Mouse (Mus musculus) small intestine, adult 2 months (tissue): ENCODE measurements around the gene Acbd4. TPM values are rescaled to one million over a fixed set of nuclear protein-coding genes. Genes with fewer than 3 reads are reported as not detected.
A peak's percentile ranks its signal among the peaks of the same experiment; 100 is the strongest.

Experiments used
- H3K27ac ChIP-seq: fragments of 200-500 bp; 2 replicates; pipeline ENCODE4 v1.5.1; 2012; ENCODE audit warnings: low read depth, low read length, control low read depth, inconsistent platforms; ENCODE audit not compliant: insufficient read depth
- H3K27me3 ChIP-seq: fragments of 200-500 bp; 2 replicates; pipeline ENCODE4 v1.6.1; 2012; ENCODE audit warnings: mild to moderate bottlenecking, moderate library complexity, low read length, inconsistent platforms; ENCODE audit not compliant: control insufficient read depth, insufficient read depth
- H3K36me3 ChIP-seq: fragments of 200-500 bp; 2 replicates; pipeline ENCODE4 v1.6.1; 2012; ENCODE audit warnings: mild to moderate bottlenecking, low read length, control low read depth, inconsistent platforms; ENCODE audit not compliant: control insufficient read depth, insufficient read depth
- H3K4me1 ChIP-seq: fragments of 200-500 bp; 2 replicates; pipeline ENCODE4 v1.6.1; 2012; ENCODE audit warnings: low read length, inconsistent platforms, mixed read lengths; ENCODE audit not compliant: control insufficient read depth, insufficient read depth, insufficient read length
- H3K4me3 ChIP-seq: fragments of 200-500 bp; 2 replicates; pipeline ENCODE4 v1.5.1; 2012; ENCODE audit warnings: low read depth, mild to moderate bottlenecking, control low read depth, inconsistent platforms, low read length, moderate library complexity
- CTCF ChIP-seq: fragments of 200-500 bp; IDR thresholded peaks from 2 replicates; pipeline ENCODE4 v1.5.1; 2012; ENCODE audit warnings: low read depth, mild to moderate bottlenecking, control low read depth, inconsistent platforms, low read length, moderate library complexity, mixed read lengths; ENCODE audit not compliant: insufficient replicate concordance, insufficient read length; ENCODE audit errors: extremely low read depth
- POLR2A ChIP-seq: fragments of 200-500 bp; IDR thresholded peaks from 2 replicates; pipeline ENCODE4 v1.6.1; 2012; ENCODE audit warnings: low read depth, mild to moderate bottlenecking, control low read depth, inconsistent platforms, low read length, moderate library complexity
- WGBS: fragments of 180-500 bp; shearing (Covaris S2); methylation state at CpG from one replicate; pipeline ENCODE4 v1.1.7; 2018; 5-methylcytosine and 5-hydroxymethylcytosine counted together
- polyA plus RNA-seq: library from polyadenylated mRNA; depleted of rRNA; stranded (reverse); fragments of >200 nt; gene quantifications from 2 replicates; pipeline ENCODE4 v1.2.3, GENCODE M21; 2012; rRNA removed

The Acbd4 gene
- polyA plus RNA-seq, 1 experiment = 234 TPM

DNA sequence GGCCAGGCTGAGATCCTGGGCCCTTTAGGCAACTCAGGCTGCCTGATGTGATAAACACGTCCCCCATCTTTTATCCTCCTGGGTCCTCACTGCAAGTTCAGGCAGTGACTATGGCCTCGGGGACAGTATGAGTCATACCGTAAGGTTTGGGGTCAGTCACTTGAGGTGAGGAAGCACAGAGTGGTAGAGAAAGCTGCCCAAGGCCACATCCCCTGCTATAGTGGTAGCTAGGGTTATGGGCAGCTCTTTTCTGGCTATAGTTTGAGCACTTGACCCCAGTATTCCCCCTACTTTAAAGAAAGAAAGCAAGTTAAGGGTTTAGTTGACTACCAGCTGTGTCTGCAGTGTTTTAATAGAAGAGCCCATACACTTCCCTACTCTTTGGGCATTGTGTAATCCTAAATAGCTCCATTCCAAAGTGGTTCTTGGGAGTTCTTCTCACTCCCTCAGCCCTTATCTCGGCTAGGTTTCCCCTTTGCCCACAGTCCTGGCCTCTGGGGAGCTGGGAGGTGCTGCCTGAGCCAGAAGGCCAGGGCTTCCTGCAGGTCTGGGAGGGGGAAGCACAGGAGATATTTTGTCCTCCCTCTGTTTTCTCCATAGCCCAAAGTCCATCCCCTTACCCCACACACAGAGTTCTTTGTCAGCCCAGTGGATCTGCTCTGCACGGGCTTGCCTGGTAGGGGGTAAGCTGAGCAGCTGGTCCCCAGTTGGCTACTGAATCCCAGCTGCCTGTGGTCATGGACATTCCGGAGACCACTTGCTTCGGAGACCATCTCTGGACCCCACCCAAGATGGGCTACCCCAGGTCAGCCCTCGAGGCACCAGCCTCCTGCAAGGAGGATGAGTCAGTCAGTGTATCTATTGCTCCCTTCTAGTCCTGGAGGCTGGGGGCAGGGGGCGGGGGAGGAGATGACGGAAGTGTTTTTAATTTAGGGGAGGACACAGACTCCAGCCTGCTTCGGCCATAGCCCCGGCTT is 43.1 kb downstream of the Acbd4 start:
- Histone ChIP-seq H3K27me3 (no peaks in the 10 kb centered on the region), H3K27ac (0 out of 2 replicates have a peak overlapping the region, but pooled peaks have one; percentile 9), H3K4me3 (no peak overlapping the region), H3K36me3 (no peaks in the 10 kb centered on the region), H3K4me1 (peaks cover 37% of the 10 kb centered on the region)
- WGBS = 40% methylated on average over 12 of the region's 12 CpGs
- no peak for TF ChIP-seq POLR2A
- TF ChIP-seq CTCF = no peak

DNA sequence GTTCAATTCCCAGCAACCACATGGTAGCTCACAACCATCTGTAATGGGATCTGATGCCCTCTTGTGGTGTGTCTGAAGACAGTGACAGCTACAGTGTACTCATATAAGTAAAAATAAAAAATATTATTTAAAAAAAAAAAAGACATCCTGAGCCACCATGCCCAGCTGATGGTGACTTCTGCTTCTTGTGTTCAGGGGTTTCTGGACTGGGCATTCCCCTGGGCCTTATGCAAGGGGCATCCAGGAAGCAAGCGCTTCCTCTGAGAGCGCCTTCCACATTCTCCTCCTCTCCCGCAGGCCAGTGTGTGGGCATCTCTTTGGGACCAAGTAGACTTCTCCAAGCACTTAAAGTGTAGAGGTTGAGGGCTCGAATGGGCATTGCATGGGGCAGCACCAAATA is 44.9 kb downstream of the Acbd4 start:
- Histone ChIP-seq H3K4me3 (no peak overlapping the region), H3K36me3 (no peaks in the 10 kb centered on the region), H3K27ac (no peak overlapping the region), H3K4me1 (peaks cover 25% of the 10 kb centered on the region), H3K27me3 (no peaks in the 10 kb centered on the region)
- WGBS = 85% methylated on average over 4 of the region's 4 CpGs
- TF ChIP-seq CTCF = no peak
- TF ChIP-seq POLR2A = no peak

DNA sequence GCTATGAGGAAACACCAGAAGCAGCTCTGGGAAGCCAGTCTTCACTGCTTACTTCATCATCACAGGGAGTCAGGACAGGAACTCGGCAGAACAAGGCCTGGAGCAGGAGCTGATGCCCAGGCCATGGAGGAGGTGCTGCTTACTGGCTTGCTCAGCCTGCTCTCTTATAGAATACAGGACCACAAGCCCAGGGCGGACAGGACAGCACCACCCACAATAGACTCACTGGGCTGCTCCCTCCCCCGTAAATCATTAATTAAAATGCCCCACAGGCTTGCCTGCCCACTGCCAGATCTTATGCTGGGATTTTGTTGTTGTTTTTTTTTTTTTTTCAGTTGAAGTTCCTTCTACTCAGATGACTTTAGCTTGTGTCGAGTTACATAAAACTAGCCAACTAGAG is 46.3 kb downstream of the Acbd4 start:
- Histone ChIP-seq H3K36me3 (no peaks in the 10 kb centered on the region), H3K27ac (no peak overlapping the region), H3K4me1 (peaks cover 13% of the 10 kb centered on the region), H3K27me3 (no peaks in the 10 kb centered on the region), H3K4me3 (no peak overlapping the region)
- TF ChIP-seq CTCF = no peak
- 41% methylated on average over 4 of the region's 4 CpGs for WGBS

DNA sequence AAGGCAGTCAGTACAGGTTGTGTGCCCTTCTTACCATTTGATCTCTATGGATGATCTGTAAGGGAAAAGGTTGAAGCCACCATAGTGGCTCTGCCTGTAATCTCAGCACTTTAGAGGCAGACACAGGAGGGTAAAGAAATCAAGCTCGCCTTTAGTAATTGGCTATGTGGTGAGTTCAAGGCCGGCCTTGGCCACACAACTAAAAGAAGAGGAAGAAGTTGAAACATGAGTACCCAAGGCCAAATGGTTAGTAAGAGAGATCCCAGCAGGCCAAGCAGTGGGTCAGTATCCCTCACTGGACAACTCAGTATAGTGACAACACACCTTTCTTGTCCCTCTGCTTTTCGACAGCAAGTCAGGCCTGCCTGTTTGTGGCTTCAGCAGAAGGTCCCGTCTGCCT is 48.3 kb downstream of the Acbd4 start:
- Histone ChIP-seq H3K4me3 (no peak overlapping the region), H3K4me1 (peaks cover 7% of the 10 kb centered on the region), H3K27me3 (no peaks in the 10 kb centered on the region), H3K36me3 (no peaks in the 10 kb centered on the region), H3K27ac (no peak overlapping the region)
- WGBS = 97% methylated on average over 4 of the region's 4 CpGs
- no peak for TF ChIP-seq CTCF
- no peak for TF ChIP-seq POLR2A

DNA sequence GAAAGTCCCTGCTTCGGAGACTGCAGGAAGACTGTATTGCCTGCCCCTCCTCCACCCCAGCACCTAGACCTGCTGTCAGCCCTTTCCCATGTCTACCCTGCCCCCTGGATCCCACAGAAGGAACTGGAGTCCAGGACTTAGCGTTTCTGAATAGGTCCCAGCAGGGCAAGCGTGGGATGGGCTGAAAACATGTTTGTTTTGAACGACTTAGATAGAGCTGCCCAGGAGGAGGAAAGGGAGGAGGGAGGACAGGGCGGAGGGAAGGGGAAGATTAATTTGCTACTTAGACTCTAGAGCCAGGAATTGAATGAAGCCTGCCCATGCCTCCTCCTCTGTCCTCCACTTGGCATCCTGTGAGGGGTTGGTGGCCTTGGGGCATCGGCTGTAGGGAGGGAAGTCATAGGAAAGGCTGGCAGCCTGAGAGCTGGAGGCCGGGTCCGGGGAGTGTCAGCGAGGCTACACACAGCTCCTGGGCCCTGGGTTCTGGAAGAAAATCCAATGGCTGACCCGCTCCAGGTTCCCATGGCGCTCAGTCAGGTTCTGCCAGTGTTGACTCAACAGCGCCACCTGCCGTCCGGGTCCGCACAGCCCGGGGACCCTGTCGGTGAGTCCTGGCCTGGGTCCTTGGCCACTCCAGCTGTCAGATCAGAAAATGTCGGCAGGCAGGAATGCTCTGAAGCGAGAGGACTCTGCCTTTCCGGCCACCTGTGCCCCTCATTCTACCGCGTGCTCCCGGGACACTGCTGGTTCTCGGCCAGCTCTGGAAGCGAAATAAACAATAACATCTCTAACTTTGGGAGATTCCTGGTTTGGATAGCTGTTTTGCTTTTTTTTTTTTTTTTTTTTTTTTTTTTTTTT is 57.4 kb downstream of the Acbd4 start:
- H3K36me3 ChIP-seq = no peaks in the 10 kb centered on the region
- H3K27me3 ChIP-seq = no peaks in the 10 kb centered on the region
- peak; percentile 98 for TF ChIP-seq CTCF
- TF ChIP-seq POLR2A = no peak
- peak overlapping the region; percentile 14; the same call in 1 of the 2 replicates for H3K27ac ChIP-seq
- WGBS = 3% methylated on average over 25 of the region's 25 CpGs
- peak overlapping the region; percentile 59 for H3K4me3 ChIP-seq
- H3K4me1 ChIP-seq = peaks cover 2% of the 10 kb centered on the region; the same call in 1 of the 2 replicates

DNA sequence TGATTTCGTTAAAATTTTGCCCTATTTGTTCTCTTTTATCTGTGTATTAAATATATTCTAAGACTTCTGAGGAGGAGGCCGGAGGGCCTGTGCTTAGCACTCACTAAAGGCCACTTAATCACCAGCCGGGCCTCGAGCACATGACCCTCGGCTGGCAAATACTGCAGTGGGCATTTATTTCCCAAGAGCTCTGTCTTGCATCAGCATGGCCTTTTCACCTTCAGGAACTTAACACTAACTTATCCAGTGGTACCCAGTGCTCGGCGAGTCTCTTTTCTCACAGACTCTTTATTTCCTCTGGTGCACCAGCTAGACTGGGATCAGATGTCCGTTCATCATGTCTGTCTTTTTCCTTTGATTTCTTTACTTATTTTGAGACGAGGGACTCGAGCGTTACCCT is 59.3 kb downstream of the Acbd4 start:
- whole genome bisulfite sequencing = 94% methylated on average over 11 of the region's 11 CpGs
- Histone ChIP-seq H3K4me1 (peaks cover 2% of the 10 kb centered on the region; the same call in 1 of the 2 replicates), H3K36me3 (no peaks in the 10 kb centered on the region), H3K4me3 (no peak overlapping the region), H3K27ac (no peak overlapping the region), H3K27me3 (no peaks in the 10 kb centered on the region)
- no peak for TF ChIP-seq POLR2A
- no peak for TF ChIP-seq CTCF

DNA sequence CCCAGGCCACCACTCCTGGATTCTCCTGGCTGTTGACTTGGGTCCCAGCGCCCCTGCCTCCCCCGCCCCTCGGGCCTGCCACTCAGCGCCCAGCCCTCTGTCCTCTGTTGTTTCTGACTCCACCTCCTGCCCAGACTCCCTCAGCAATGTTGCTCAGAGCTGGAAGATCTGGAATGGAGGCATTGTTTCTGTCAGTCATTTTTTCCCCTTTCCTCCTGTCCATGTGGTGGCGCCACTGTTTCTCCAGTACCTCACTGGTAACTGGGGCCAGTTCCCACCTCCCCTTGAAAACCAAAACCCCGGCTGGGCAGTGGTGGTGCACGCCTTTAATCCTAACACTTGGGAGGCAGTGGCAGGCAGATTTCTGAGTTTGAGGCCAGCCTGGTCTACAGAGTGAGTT is 60.0 kb downstream of the Acbd4 start:
- WGBS = 77% methylated on average over 7 of the region's 7 CpGs
- no peaks in the 10 kb centered on the region for H3K36me3 ChIP-seq
- peak; percentile 13; the same call in 1 of the 2 replicates for TF ChIP-seq CTCF
- no peak for TF ChIP-seq POLR2A

More for the DNA sequence above, 60.0 kb downstream of the Acbd4 start:
- Histone ChIP-seq H3K4me1 (peaks cover 2% of the 10 kb centered on the region; the same call in 1 of the 2 replicates), H3K27me3 (no peaks in the 10 kb centered on the region), H3K27ac (no peak overlapping the region), H3K4me3 (no peak overlapping the region)

Other genes with a start within 250 kb of the Acbd4 start
- gene Eftud2, start 220.7 kb upstream of the Acbd4 start, polyA plus RNA-seq = 30.7 and 57.1 TPM in 2 replicates
- not detected in 2 replicates for gene Ccdc103, start 220.5 kb upstream of the Acbd4 start, polyA plus RNA-seq
- not detected in 2 replicates for gene Fam187a, start 216.5 kb upstream of the Acbd4 start, polyA plus RNA-seq
- 0.30 and 0.65 TPM in 2 replicates for gene Gfap, start 200.8 kb upstream of the Acbd4 start, polyA plus RNA-seq
- gene Kif18b, start 176.6 kb upstream of the Acbd4 start, polyA plus RNA-seq = 2.2 and 5.0 TPM in 2 replicates
- gene C1ql1, start 155.0 kb upstream of the Acbd4 start, polyA plus RNA-seq = 0.29 and 0.70 TPM in 2 replicates
- gene Nmt1, start 73.5 kb upstream of the Acbd4 start, polyA plus RNA-seq = 16.8 and 34.1 TPM in 2 replicates
- gene Dcakd, start 73.3 kb upstream of the Acbd4 start, polyA plus RNA-seq = 29.3 and 57.7 TPM in 2 replicates
- gene Plcd3, start within 50 bp of the Acbd4 start, polyA plus RNA-seq = 3.1 and 4.8 TPM in 2 replicates
- 4.3 and 11.4 TPM in 2 replicates for gene Hexim1, start 14.5 kb downstream of the Acbd4 start, polyA plus RNA-seq
- 0.86 and 2.2 TPM in 2 replicates for gene Hexim2, start 30.7 kb downstream of the Acbd4 start, polyA plus RNA-seq
- gene Fmnl1, start 69.4 kb downstream of the Acbd4 start, polyA plus RNA-seq = 7.1 and 8.4 TPM in 2 replicates
- gene 1700023F06Rik, start 106.9 kb downstream of the Acbd4 start, polyA plus RNA-seq = 0.50 and 0.51 TPM in 2 replicates
- gene Spata32, start 116.8 kb downstream of the Acbd4 start, polyA plus RNA-seq = not detected in 2 replicates
- 9.9 and 12.7 TPM in 2 replicates for gene Map3k14, start 165.8 kb downstream of the Acbd4 start, polyA plus RNA-seq